Mouse (Mus musculus) heart, postnatal 10 days (tissue): ENCODE results near the gene Glis1. TPM values are rescaled to one million over a fixed set of nuclear protein-coding genes. Genes with fewer than 3 reads are reported as not detected.

Experiments used
- DNase-seq, 2 experiments: peaks; one replicate each; pipeline ENCODE4 v3.0.0; 2021
- intact Hi-C: fragments of 180-260 bp; cut with DNase I; formaldehyde crosslinking; loops from one replicate; pipeline ENCODE4 v1.15.1; 2025
- total RNA-seq, 2 experiments: library from RNA; stranded (reverse); gene quantifications; 2 replicates each; pipeline ENCODE4 v1.2.3; 2021

Gene Glis1
- total RNA-seq, 2 experiments from 2014 or later = 0.38 TPM; not detected in 1

GRCm38 (mm10) chr4:107502601-107503051 lies 68.2 kb downstream of the Glis1 start:
- peak; percentile 13 to 27 for DNase-seq
- intact Hi-C loops = loop anchor here (5.0 kb wide), 1 partner anchor 45 kb away; no protein-coding TSS in a partner anchor

GRCm38 (mm10) chr4:107514981-107515380 lies 80.6 kb downstream of the Glis1 start:
- DNase-seq = no peak
- intact Hi-C loops = no loop called here

GRCm38 (mm10) chr4:107515626-107516025 lies 81.2 kb downstream of the Glis1 start:
- no peak for DNase-seq
- intact Hi-C loops = no loop called here

GRCm38 (mm10) chr4:107518766-107519165 lies 84.4 kb downstream of the Glis1 start:
- intact Hi-C loops = no loop called here
- no peak for DNase-seq

DNA sequence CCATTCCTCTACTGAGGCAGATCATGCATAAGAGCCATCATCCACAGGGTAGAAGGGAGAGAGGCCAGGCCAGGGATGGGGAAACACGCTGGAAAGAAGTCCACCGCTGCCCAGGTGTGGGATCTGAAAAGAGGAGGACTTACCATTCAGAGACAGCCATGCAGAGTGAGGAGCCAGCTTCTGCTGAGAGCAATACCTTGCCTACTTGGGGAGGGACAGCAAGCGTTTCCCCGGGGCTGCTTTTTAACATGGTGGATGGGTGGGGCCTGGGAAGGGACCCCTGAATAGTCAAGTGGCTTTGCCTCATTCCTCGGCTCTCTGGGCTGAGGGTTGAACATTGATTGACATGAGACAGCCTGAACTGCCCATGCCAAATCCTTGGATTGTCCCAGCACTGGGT lies 85.7 kb downstream of the Glis1 start:
- intact Hi-C loops = no loop called here

DNA sequence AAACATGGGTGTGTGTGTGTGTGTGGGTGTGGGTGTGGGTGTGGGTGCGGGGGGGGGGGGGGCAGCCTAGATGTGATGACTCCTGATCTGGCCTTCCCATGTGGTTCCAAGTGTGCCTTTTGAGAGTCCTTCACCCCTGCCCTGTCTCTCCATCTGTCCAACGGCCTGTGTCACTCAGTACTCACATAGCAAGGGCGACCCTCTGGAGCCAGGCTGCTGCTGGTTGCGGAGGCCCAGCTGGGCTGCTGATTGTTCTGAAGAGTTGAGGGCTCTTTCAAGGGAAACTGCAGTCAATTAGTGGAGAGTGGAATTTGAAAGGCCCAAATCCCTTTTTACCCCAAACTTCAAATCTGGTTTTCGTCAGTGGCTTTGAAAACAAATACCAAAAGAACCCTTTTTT lies 86.4 kb downstream of the Glis1 start:
- intact Hi-C loops = no loop called here
- no peak for DNase-seq

More for the DNA sequence above, 85.7 kb downstream of the Glis1 start:
- no peak for DNase-seq

DNA sequence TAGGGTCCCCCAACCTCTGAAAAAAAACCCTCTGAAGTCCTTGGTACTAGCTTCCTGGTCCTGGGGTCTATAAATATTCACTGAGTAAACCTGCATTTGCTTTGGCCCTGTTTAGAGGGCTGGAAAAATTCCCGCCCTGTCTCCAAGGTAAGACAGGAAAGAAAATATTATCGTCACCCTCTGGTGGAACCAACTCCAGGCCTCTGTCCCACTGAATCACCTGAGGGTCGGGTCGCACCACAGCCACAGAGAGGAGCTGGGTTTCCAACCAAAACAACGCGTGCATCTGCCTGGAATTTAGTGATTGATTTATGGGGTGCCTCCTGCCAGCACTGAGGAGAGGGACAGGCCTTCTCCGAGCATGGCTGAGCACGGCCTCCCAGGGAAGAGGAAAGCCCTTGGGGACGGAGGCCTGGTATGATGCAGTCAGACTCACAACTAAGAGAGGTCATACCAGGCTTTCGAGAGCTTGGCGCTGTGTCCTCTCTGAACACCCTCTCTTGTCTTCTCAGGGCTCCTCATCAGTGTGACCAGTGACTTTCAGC lies 89.3 kb downstream of the Glis1 start:
- intact Hi-C loops = no loop called here
- DNase-seq = no peak

DNA sequence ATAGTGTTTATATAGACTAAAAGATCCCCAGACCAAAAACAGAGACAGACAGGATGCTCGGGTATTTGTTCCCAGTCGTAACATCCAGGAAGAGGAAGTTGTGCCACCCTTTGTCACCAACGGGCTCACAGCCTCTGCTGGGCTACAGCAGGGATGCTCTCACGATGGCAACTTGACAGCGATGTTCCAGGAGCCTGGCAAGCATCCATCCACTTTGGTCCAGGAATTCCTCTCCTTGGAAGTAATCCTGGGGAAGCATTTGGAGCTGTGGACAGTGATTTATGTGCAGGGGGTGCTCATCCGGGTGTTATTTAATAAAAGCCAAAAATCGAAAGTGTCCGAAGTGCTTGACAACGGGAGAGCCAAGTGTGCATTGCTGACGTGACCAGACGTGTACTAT lies 100.7 kb downstream of the Glis1 start:
- intact Hi-C loops = no loop called here
- DNase-seq = no peak

DNA sequence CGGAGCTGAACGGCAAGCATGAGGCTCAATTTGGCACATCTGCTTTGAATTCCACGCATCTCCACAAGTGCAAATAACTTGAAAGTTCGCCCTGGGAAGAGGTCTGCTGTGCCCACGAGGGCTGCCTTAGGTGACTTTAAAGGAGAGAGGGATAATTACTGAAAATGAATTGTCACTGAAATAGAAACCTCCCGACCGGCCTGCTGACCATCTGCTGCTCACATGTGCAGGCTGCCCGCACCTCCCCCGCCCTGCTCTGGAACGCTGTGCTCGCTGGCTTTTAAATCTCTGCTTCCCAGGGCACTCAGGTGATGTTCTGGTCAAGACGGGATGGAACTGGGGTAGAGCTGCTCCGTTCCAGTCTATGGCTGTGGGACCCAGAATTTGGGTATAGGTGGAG lies 103.7 kb downstream of the Glis1 start:
- intact Hi-C loops = no loop called here
- no peak for DNase-seq

- DNase-seq = no peak
- intact Hi-C loops = no loop called here
Observed at GRCm38 (mm10) chr4:107538561-107538960, 104.2 kb downstream of the Glis1 start.

GRCm38 (mm10) chr4:107539021-107539420 lies 104.6 kb downstream of the Glis1 start:
- no peak for DNase-seq
- intact Hi-C loops = no loop called here

GRCm38 (mm10) chr4:107541821-107542220 lies 107.4 kb downstream of the Glis1 start:
- intact Hi-C loops = no loop called here
- DNase-seq = peak in 1 of 2 experiments; percentile 4

- intact Hi-C loops = loop anchor here (5.0 kb wide), 1 partner anchor 43 kb away; no protein-coding TSS in a partner anchor
- no peak for DNase-seq
Observed at GRCm38 (mm10) chr4:107544843-107545242, 110.5 kb downstream of the Glis1 start.

DNA sequence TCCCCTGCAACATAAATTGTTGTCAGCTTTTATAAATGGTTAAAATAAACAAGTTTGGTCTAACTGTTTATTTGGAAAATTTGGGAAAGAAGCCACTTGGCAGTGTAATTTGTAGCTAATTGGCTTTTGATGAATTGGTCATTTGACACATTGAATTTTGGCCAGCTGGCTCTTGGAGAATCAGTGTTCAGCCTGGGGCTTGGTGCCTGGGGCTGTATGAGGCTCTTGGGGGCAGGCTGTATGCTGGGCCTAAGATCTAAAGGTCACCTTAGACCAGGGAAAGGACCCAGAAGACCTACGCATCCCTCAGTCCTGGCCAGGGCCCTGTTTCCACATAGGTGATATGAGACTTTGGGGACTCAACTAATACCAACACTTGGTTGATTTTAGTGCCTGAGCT lies 111.3 kb downstream of the Glis1 start:
- DNase-seq = no peak
- intact Hi-C loops = loop anchor here (5.0 kb wide), 1 partner anchor 43 kb away; no protein-coding TSS in a partner anchor

DNA sequence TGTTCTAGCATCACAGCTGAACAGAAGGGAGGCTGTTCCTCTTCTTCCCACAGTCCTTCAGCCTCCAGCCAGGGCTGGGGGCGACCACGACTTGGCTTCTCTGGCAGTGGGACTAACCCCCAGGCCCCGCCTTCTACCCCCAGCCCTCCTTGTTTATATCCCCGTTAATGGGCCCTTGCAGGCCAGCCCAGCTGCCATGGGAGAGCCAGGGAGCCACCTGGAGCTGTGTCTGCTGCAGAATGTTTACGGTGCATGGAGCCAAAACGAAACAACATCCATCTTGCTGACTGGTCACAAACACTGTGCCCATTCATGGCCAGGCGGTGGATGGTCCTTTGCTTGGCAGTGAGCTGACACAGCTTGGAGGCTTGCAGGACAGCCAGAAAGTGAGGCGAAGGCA lies 112.1 kb downstream of the Glis1 start:
- intact Hi-C loops = loop anchor here (5.0 kb wide), 1 partner anchor 44 kb away; no protein-coding TSS in a partner anchor

DNA sequence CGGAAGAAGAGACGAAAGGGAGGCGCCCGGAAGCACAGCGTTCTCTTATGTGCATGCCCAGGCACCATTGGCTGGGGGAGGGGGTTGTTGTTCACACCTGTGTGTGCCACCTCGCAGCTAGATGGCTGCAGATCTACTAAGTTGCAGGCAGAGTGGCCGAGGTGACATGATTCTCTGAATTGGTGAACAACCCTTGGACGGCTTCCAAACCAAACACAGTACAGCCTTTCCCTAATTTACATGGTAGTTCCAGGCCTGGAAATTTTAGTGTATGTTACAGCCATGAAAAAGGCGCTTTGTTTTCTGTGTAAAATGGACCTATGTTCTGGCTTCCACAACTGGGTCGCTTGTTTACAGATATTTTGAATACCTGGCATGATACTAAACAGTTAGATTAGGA lies 115.7 kb downstream of the Glis1 start:
- DNase-seq = no peak
- intact Hi-C loops = no loop called here

More for the DNA sequence above, 112.1 kb downstream of the Glis1 start:
- DNase-seq = no peak

- no peak for DNase-seq
- intact Hi-C loops = no loop called here
Observed at GRCm38 (mm10) chr4:107550546-107550945, 116.2 kb downstream of the Glis1 start.

- intact Hi-C loops = no loop called here
- DNase-seq = peak; percentile 31 to 35
Observed at GRCm38 (mm10) chr4:107552696-107553095, 118.3 kb downstream of the Glis1 start.

GRCm38 (mm10) chr4:107553774-107554173 lies 119.4 kb downstream of the Glis1 start:
- intact Hi-C loops = no loop called here
- DNase-seq = no peak

DNA sequence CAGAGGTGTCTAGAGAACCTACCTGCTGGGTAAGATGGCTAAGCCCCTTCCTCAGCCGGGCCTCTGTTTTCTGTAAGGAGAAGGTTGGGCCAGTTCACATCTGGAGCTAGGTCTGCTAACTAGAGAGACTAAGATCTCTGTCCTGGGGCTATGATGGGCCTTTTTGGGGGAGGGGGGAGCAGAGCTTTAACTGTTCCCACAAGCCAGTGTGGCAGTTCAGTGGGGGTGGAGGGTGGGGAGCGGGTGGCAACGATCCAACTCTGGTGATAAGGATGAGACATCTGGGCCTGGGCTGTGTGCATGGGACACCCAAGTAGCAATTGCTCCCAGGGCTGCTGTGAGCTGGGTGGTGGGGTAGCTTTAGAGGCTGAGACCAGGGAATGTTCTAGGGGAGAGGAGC lies 124.4 kb downstream of the Glis1 start:
- DNase-seq = no peak
- intact Hi-C loops = no loop called here

DNA sequence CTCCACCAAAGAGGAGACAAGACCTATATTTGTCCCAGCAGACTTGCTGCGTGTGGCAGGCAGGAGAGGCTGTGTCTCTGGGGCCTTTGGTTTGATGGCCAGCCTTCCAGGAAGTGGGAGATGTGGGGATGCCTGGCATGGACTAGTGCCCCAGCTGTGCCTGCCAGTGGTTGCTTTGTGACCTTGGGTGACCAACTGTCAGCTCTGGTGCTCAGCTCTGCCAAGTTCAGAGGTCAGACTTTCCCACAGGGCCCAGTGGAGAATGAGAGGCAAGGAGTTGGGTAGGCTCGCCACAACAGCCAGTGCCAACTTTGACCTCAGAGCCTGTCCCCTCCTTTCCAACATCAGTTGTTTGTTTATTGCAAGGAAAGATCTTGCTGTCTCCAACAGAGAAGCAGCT lies 126.7 kb downstream of the Glis1 start:
- DNase-seq = no peak
- intact Hi-C loops = no loop called here

DNA sequence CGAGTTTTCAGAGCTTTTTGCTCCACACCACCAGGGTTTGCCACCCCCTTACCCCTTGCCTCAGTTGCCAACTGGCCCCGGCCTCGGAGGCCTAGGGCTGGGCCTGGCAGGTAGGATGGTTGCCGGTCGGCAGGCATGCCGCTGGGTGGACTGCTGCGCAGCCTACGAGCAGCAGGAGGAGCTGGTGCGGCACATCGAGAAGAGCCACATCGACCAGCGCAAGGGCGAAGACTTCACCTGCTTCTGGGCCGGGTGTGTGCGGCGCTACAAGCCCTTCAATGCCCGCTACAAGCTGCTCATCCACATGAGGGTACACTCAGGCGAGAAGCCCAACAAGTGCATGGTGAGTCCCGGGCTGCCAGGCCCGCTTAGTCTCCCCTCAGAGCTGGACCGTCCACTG lies 133.8 kb downstream of the Glis1 start:
- DNase-seq = no peak
- intact Hi-C loops = no loop called here

DNA sequence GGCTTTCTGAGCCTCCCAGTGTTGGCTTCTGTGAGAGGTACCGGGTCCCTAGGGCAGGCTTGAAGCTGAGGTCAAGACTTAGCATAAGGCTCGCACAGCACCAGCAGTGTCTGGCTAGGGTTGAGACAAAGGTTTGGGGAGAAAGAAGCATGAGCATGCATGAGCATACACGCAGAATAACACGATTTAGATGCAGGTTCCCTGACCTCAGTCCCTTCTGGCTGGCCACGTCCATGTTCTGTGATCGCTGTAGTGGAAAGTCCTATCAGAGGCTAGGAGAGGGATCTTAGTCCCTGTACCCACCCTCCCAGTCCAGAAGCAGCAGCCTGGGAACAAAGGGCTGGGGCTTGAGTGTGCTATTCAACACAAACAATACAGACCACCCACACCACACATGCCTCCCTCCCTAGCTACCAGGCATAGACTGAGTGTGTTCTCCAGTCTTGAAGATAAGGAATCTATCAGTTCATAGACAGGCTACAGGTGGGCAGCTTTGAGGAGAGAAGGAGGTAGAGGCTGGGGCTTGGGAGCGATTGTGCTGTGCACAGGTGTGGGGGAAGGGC lies 134.6 kb downstream of the Glis1 start:
- intact Hi-C loops = no loop called here
- DNase-seq = no peak
